Mouse (Mus musculus) spleen, postnatal 14 days (tissue): ENCODE measurements around the gene Vmn2r94.

Experiments used
- DNase-seq, 2 experiments: peaks; one replicate each; pipeline ENCODE4 v3.0.0; 2021 to 2022; ENCODE audit warnings: low spot score in 2 of 2

Gene Vmn2r94

DNA sequence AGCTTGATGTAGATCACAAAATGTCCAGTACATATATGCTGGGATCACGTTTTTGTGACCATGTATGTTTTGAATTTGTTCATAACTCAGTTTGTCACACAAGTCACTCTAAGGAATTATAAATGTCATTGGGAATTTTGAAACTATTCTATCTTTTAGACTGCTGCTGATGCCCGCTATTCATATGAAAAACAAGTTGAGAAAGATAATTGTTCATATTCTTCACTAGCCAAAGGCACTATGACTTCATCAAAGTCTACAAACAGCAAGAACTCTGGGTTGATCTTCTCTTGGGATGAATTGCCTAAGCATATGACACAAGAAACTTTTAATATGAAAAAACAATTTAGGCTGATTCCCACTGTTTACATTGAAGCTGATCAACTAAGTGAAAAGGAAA lies at the start of gene Vmn2r94:
TSS of gene Vmn2r94 (minus strand) at position 101 of the 400 bp plus-strand sequence.
- no peak for DNase-seq

GRCm38 (mm10) chr17:18323031-18323430 lies 45.5 kb upstream of the Vmn2r94 start:
- no peak for DNase-seq

DNA sequence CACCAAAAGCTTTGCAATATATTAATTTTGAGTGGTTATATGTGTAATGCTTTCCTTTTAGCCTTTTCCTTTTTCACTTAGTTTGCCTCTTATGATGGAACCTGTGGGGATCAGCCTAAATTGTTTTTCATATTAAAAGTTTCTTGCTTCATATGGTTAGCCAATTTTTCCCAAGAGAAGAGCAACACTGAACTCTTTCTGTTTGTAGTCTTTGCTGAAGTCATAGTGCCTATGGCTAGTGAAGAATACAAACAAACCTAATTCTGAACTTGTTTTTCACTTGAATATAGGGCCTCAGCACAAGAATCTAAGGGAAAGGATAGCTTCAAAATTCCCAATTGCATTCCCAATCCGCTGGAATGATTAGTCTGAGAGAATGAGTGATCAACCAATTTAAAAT lies 20.2 kb upstream of the Vmn2r94 start, which contains the start of gene Vmn2r93:
TSS of gene Vmn2r93 (plus strand) at position 301 of the 400 bp plus-strand sequence.
- DNase-seq = no peak

DNA sequence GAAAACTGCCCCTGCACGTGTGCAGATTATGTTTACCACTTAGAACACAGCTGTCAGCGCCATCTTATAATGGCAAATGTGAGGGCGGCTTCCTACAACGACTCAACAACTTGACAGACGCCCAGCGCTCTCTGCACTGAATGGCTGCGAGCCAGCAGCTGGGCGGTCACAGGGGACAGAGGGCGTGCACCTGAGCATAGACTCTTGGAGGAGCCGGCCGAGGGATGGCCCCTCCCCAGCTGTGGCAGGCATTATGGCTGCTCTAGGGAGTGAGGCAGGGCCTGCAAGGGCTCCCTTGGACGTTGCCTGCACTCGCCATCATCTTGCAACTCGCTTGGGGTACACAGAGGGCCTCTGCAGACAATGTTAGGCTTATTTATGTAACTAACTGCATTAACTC lies 40.6 kb downstream of the Vmn2r94 start:
- no peak for DNase-seq

DNA sequence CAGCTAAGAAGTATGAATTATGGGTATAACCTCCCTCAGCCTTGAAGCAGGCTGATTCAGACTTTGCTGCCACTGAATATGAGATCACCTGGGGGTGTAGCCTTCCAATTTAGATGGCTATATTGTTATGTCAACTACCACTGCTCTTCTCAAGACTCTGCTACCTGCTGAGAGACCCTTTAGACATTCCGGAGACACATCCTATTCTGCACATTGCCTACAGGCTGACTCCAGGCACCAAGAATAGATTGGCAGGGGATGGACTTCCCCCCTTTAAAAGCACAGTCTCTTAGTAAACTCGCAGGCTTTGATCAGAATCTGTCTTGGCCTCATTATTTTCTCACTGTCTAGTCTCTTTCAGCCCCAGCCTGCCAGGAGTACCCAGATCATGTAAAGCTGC lies 45.6 kb downstream of the Vmn2r94 start:
- no peak for DNase-seq

GRCm38 (mm10) chr17:18221300-18221699 lies 56.3 kb downstream of the Vmn2r94 start:
- no peak for DNase-seq
